Mouse (Mus musculus) MEL (cell line): ENCODE data around the gene Wfdc11. TPM values are rescaled to one million over a fixed set of nuclear protein-coding genes. Genes with fewer than 3 reads are reported as not detected.

Experiments used
- DNase-seq: peaks from one replicate; pipeline ENCODE4 v3.0.0; 2011; ENCODE audit warnings: low read depth, low spot score
- H3K27ac ChIP-seq: 2 replicates; pipeline ENCODE4 v1.5.1; 2012; ENCODE audit warnings: low read depth, mild to moderate bottlenecking, control low read depth, low read length, moderate library complexity; ENCODE audit not compliant: control insufficient read depth
- H3K27me3 ChIP-seq, 2 experiments: fragments of 150-350 bp in 1 of 2; sonication (generic) in 1 of 2; 2 replicates each; pipeline ENCODE4 v1.6.1; 2012; ENCODE audit warnings: low read length in 2 of 2, mild to moderate bottlenecking in 2 of 2, improper control_type of control experiment in 1 of 2, moderate library complexity in 1 of 2; ENCODE audit not compliant: insufficient read depth in 2 of 2, control insufficient read depth in 1 of 2
- H3K36me3 ChIP-seq, 2 experiments: 2 replicates each; pipeline ENCODE4 v1.6.1; 2012 to 2014; ENCODE audit warnings: low read length in 2 of 2, improper control_type of control experiment in 1 of 2, inconsistent platforms in 1 of 2, mild to moderate bottlenecking in 1 of 2; ENCODE audit not compliant: insufficient read depth in 2 of 2, control insufficient read depth in 1 of 2
- H3K4me1 ChIP-seq, 2 experiments: fragments of 150-350 bp in 1 of 2; sonication (generic) in 1 of 2; 2 replicates each; pipeline ENCODE4 v1.6.1; 2012; ENCODE audit warnings: low read length in 2 of 2, improper control_type of control experiment in 1 of 2, mild to moderate bottlenecking in 1 of 2; ENCODE audit not compliant: insufficient read depth in 2 of 2, control insufficient read depth in 1 of 2
- H3K4me3 ChIP-seq, 2 experiments: fragments of 150-350 bp in 1 of 2; sonication (generic) in 1 of 2; 2 replicates each; pipeline ENCODE4 v1.5.1; 2012; ENCODE audit warnings: low read depth in 2 of 2, low read length in 2 of 2, mild to moderate bottlenecking in 2 of 2, moderate library complexity in 2 of 2, control low read depth in 1 of 2, improper control_type of control experiment in 1 of 2; ENCODE audit not compliant: control insufficient read depth in 1 of 2, insufficient read depth in 1 of 2
- H3K79me2 ChIP-seq: 2 replicates; pipeline ENCODE4 v1.6.1; 2012; ENCODE audit warnings: mild to moderate bottlenecking, low read length, moderate library complexity; ENCODE audit not compliant: control insufficient read depth, poor library complexity, insufficient read depth
- H3K9ac ChIP-seq: 2 replicates; pipeline ENCODE4 v1.6.1; 2012; ENCODE audit warnings: low read depth, mild to moderate bottlenecking, control low read depth, low read length, moderate library complexity; ENCODE audit not compliant: control insufficient read depth, poor library complexity, severe bottlenecking
- H3K9me3 ChIP-seq: fragments of 150-350 bp; sonication (generic); replicated peaks from 2 replicates; pipeline ENCODE4 v1.6.1; 2012; ENCODE audit warnings: mild to moderate bottlenecking, low read length, improper control_type of control experiment, moderate library complexity; ENCODE audit not compliant: insufficient read depth
- CHD2 ChIP-seq: IDR thresholded peaks from 2 replicates; pipeline ENCODE4 v1.6.1; 2011; ENCODE audit warnings: low read length, improper control_type of control experiment
- E2F4 ChIP-seq: IDR thresholded peaks from 2 replicates; pipeline ENCODE4 v1.6.1; 2011; ENCODE audit warnings: low read depth, low read length, improper control_type of control experiment, borderline replicate concordance
- ELF1 ChIP-seq: IDR thresholded peaks from 2 replicates; pipeline ENCODE4 v1.6.1; 2014; ENCODE audit warnings: low read depth, mild to moderate bottlenecking, inconsistent platforms, low read length, improper control_type of control experiment, moderate library complexity
- EP300 ChIP-seq, 2 experiments: IDR thresholded peaks; 2 replicates each; pipeline ENCODE4 v1.6.1; 2011; ENCODE audit warnings: improper control_type of control experiment in 2 of 2, low read length in 2 of 2, low read depth in 1 of 2, mild to moderate bottlenecking in 1 of 2
- ETS1 ChIP-seq: IDR thresholded peaks from 2 replicates; pipeline ENCODE4 v1.6.1; 2012; ENCODE audit warnings: low read depth, mild to moderate bottlenecking, inconsistent platforms, low read length, improper control_type of control experiment, moderate library complexity
- GABPA ChIP-seq: IDR thresholded peaks from 2 replicates; pipeline ENCODE4 v1.6.1; 2012; ENCODE audit warnings: low read depth, mild to moderate bottlenecking, inconsistent platforms, low read length, improper control_type of control experiment, moderate library complexity
- GATA1 ChIP-seq: IDR thresholded peaks from 2 replicates; pipeline ENCODE4 v1.6.1; 2011; ENCODE audit warnings: low read depth, low read length, improper control_type of control experiment
- KAT2A ChIP-seq: conservative IDR thresholded peaks from 2 replicates; pipeline ENCODE4 v1.6.1; 2012; ENCODE audit warnings: low read depth, low read length, improper control_type of control experiment, inconsistent platforms
- MAFK ChIP-seq: IDR thresholded peaks from 2 replicates; pipeline ENCODE4 v1.6.1; 2011; ENCODE audit warnings: low read depth, mild to moderate bottlenecking, low read length, improper control_type of control experiment, borderline replicate concordance
- MAX ChIP-seq: IDR thresholded peaks from 2 replicates; pipeline ENCODE4 v1.6.1; 2011; ENCODE audit warnings: low read length, improper control_type of control experiment
- MAZ ChIP-seq: IDR thresholded peaks from 2 replicates; pipeline ENCODE4 v1.6.1; 2012; ENCODE audit warnings: low read depth, mild to moderate bottlenecking, inconsistent platforms, low read length, improper control_type of control experiment
- MXI1 ChIP-seq: IDR thresholded peaks from 2 replicates; pipeline ENCODE4 v1.6.1; 2011; ENCODE audit warnings: mild to moderate bottlenecking, low read depth, low read length, improper control_type of control experiment
- MYC ChIP-seq: IDR thresholded peaks from 2 replicates; pipeline ENCODE4 v1.6.1; 2011; ENCODE audit warnings: low read depth, mild to moderate bottlenecking, low read length, improper control_type of control experiment, moderate library complexity
- NELFE ChIP-seq: IDR thresholded peaks from 2 replicates; pipeline ENCODE4 v1.6.1; 2011; ENCODE audit warnings: low read depth, low read length, improper control_type of control experiment
- NRF1 ChIP-seq: IDR thresholded peaks from 2 replicates; pipeline ENCODE4 v1.6.1; 2014; ENCODE audit warnings: low read depth, mild to moderate bottlenecking, inconsistent platforms, low read length, improper control_type of control experiment, moderate library complexity; ENCODE audit not compliant: poor library complexity, insufficient read depth, severe bottlenecking
- POLR2A ChIP-seq, 2 experiments: IDR thresholded peaks; 2 replicates each; pipeline ENCODE4 v1.6.1; 2011 to 2012; ENCODE audit warnings: low read length in 2 of 2, mild to moderate bottlenecking in 2 of 2, control low read depth in 1 of 2, improper control_type of control experiment in 1 of 2, low read depth in 1 of 2, moderate library complexity in 1 of 2; ENCODE audit not compliant: control insufficient read depth in 1 of 2, insufficient read depth in 1 of 2, poor library complexity in 1 of 2
- RAD21 ChIP-seq: IDR thresholded peaks from 2 replicates; pipeline ENCODE4 v1.6.1; 2011; ENCODE audit warnings: mild to moderate bottlenecking, low read depth, low read length, improper control_type of control experiment
- RCOR1 ChIP-seq: IDR thresholded peaks from 2 replicates; pipeline ENCODE4 v1.6.1; 2012; ENCODE audit warnings: low read depth, mild to moderate bottlenecking, inconsistent platforms, low read length, improper control_type of control experiment
- SIN3A ChIP-seq: IDR thresholded peaks from 2 replicates; pipeline ENCODE4 v1.6.1; 2012; ENCODE audit warnings: low read length, improper control_type of control experiment, inconsistent platforms
- TAL1 ChIP-seq: IDR thresholded peaks from 2 replicates; pipeline ENCODE4 v1.6.1; 2012; ENCODE audit warnings: mild to moderate bottlenecking, inconsistent platforms, low read length, moderate library complexity, mixed read lengths
- TBP ChIP-seq: IDR thresholded peaks from 2 replicates; pipeline ENCODE4 v1.8.0; 2011; ENCODE audit warnings: low read depth, low read length, improper control_type of control experiment
- TCF12 ChIP-seq: IDR thresholded peaks from 2 replicates; pipeline ENCODE4 v1.6.1; 2014; ENCODE audit warnings: low read depth, mild to moderate bottlenecking, inconsistent platforms, low read length, improper control_type of control experiment, moderate library complexity
- UBTF ChIP-seq: IDR thresholded peaks from 2 replicates; pipeline ENCODE4 v1.6.1; 2012; ENCODE audit warnings: low read depth, mild to moderate bottlenecking, inconsistent platforms, low read length, improper control_type of control experiment, moderate library complexity, borderline replicate concordance; ENCODE audit not compliant: insufficient read depth
- USF1 ChIP-seq: IDR thresholded peaks from 2 replicates; pipeline ENCODE4 v1.6.1; 2014; ENCODE audit warnings: low read depth, mild to moderate bottlenecking, inconsistent platforms, low read length, improper control_type of control experiment, moderate library complexity
- USF2 ChIP-seq, 2 experiments: IDR thresholded peaks; 2 replicates each; pipeline ENCODE4 v1.6.1; 2011 to 2012; ENCODE audit warnings: improper control_type of control experiment in 2 of 2, low read length in 2 of 2, borderline replicate concordance in 1 of 2, inconsistent platforms in 1 of 2, low read depth in 1 of 2, mild to moderate bottlenecking in 1 of 2; ENCODE audit not compliant: insufficient read depth in 1 of 2
- ZKSCAN1 ChIP-seq: IDR thresholded peaks from 2 replicates; pipeline ENCODE4 v1.6.1; 2012; ENCODE audit warnings: low read depth, mild to moderate bottlenecking, inconsistent platforms, low read length, improper control_type of control experiment, moderate library complexity
- ZMIZ1 ChIP-seq: IDR thresholded peaks from 2 replicates; pipeline ENCODE4 v1.6.1; 2012; ENCODE audit warnings: low read depth, mild to moderate bottlenecking, inconsistent platforms, low read length, improper control_type of control experiment, moderate library complexity
- ZNF384 ChIP-seq: IDR thresholded peaks from 2 replicates; pipeline ENCODE4 v1.6.1; 2012; ENCODE audit warnings: low read depth, mild to moderate bottlenecking, inconsistent platforms, low read length, improper control_type of control experiment
- polyA plus RNA-seq, 2 experiments: library from polyadenylated mRNA; stranded (reverse) in 1 of 2; unstranded in 1 of 2; fragments of >175 nt in 1 of 2; fragments of >200 nt in 1 of 2; gene quantifications; 2 replicates each; pipeline versions ENCODE4 v1.2.1 to v1.2.4; 2012; ENCODE audit warnings: low replicate concordance in 2 of 2, low read depth in 1 of 2; ENCODE audit not compliant: insufficient read length in 2 of 2, insufficient read depth in 1 of 2, missing spikeins in 1 of 2
- total RNA-seq: library from RNA; depleted of rRNA; stranded (reverse); fragments of 300-350 nt; gene quantifications from 2 replicates; pipeline ENCODE4 v1.2.3, GENCODE M21; 2012

Gene Wfdc11
- total and polyA plus RNA-seq, 3 experiments = not detected

- Histone ChIP-seq H3K9ac (no peak overlapping the region), H3K4me3 (peak overlapping the region in 1 of 2 experiments; percentile 42; a peak in 2 of 4 replicates), H3K27ac (peak overlapping the region; percentile 6; the same call in 1 of the 2 replicates), H3K9me3 (no peaks in the 10 kb centered on the region), H3K27me3 (no peaks in the 10 kb centered on the region), H3K36me3 (peaks cover 0 to 4% of the 10 kb centered on the region in 2 experiments; a peak in 2 of 4 replicates), H3K79me2 (no peaks in the 10 kb centered on the region), H3K4me1 (peaks cover 5 to 8% of the 10 kb centered on the region in 2 experiments)
- DNase-seq = peak; percentile 54
- TF ChIP-seq SIN3A = peak; percentile 47; the same call in 1 of the 2 replicates
- TF ChIP-seq MAX = peak; percentile 52; the same call in 1 of the 2 replicates
- TF ChIP-seq GATA1 = peak; percentile 84
- TF ChIP-seq ELF1 = no peak
- TF ChIP-seq KAT2A = 0 out of 2 replicates have a peak, but pooled peaks have one; percentile 24
- no peak for TF ChIP-seq GABPA
- TF ChIP-seq UBTF = no peak
- no peak for TF ChIP-seq ZNF384
- no peak for TF ChIP-seq POLR2A (IDR thresholded peaks at IDR 0.05; ENCODE audit: control insufficient read depth in 1 of 2, insufficient read depth in 1 of 2, low read depth in 1 of 2, low read length in 2 of 2, poor library complexity in 1 of 2)
- peak; percentile 10 to 35; a peak in 1 of 4 replicates for TF ChIP-seq EP300 (IDR thresholded peaks at IDR 0.05; ENCODE audit: low read depth in 1 of 2, low read length in 2 of 2)
- TF ChIP-seq NRF1 = no peak
- TF ChIP-seq MYC = peak; percentile 31; the same call in 1 of the 2 replicates
- no peak for TF ChIP-seq E2F4
- no peak for TF ChIP-seq TBP
- no peak for TF ChIP-seq NELFE
- peak; percentile 20; the same call in 1 of the 2 replicates for TF ChIP-seq MAZ
- TF ChIP-seq MAFK = no peak
- no peak; the same call in 1 of the 2 replicates for TF ChIP-seq MXI1
- TF ChIP-seq RCOR1 = peak; percentile 49; the same call in 1 of the 2 replicates
- TF ChIP-seq USF1 = peak; percentile 61; the same call in 1 of the 2 replicates
- peak; percentile 46 for TF ChIP-seq TCF12
- no peak for TF ChIP-seq ZMIZ1
- TF ChIP-seq TAL1 = peak; percentile 15; the same call in 1 of the 2 replicates
- TF ChIP-seq ZKSCAN1 = no peak
- no peak for TF ChIP-seq USF2 (IDR thresholded peaks at IDR 0.05; ENCODE audit: borderline replicate concordance in 1 of 2, insufficient read depth in 1 of 2, low read depth in 1 of 2, low read length in 2 of 2)
- TF ChIP-seq ETS1 = peak; percentile 44
- TF ChIP-seq CHD2 = no peak
- no peak for TF ChIP-seq RAD21
These were observed 3.6 kb downstream of the Wfdc11 start for GRCm38 (mm10) chr2:164670261-164670660.
